Mouse (Mus musculus) myocyte (in vitro differentiated cells): Measurements from ENCODE around the gene Plekhg6. TPM values are rescaled to one million over a fixed set of nuclear protein-coding genes. Genes with fewer than 3 reads are reported as not detected.

Experiments used
- H3K27me3 ChIP-seq: one replicate; pipeline ENCODE4 v1.6.1; 2011; ENCODE audit not compliant: control insufficient read depth, insufficient read depth, insufficient read length
- H3K36me3 ChIP-seq: one replicate; pipeline ENCODE4 v1.6.1; 2011; ENCODE audit not compliant: control insufficient read depth, insufficient read depth
- H3K4me2 ChIP-seq: one replicate; pipeline ENCODE4 v1.6.1; 2011; ENCODE audit warnings: low read depth, control low read depth
- H3K4me3 ChIP-seq: one replicate; pipeline ENCODE4 v1.5.1; 2011; ENCODE audit warnings: mild to moderate bottlenecking, control low read depth, moderate library complexity
- H3K79me2 ChIP-seq: one replicate; pipeline ENCODE4 v1.6.1; 2011; ENCODE audit not compliant: control insufficient read depth, insufficient read depth
- H3ac ChIP-seq: one replicate; pipeline ENCODE4 v1.6.1; 2011; ENCODE audit not compliant: control insufficient read depth, insufficient read length
- CEBPB ChIP-seq: IDR thresholded peaks from 2 replicates; pipeline ENCODE4 v1.6.1; 2011; ENCODE audit warnings: mild to moderate bottlenecking, moderate library complexity; ENCODE audit not compliant: poor library complexity, insufficient read depth, severe bottlenecking
- E2F4 ChIP-seq: IDR thresholded peaks from one replicate; pipeline ENCODE4 v1.6.1; 2011; ENCODE audit warnings: mild to moderate bottlenecking, control low read depth, moderate library complexity; ENCODE audit not compliant: insufficient read depth
- MAX ChIP-seq: IDR thresholded peaks from one replicate; pipeline ENCODE4 v1.6.1; 2011; ENCODE audit warnings: low read depth, mild to moderate bottlenecking, control low read depth
- MYOD1 ChIP-seq, 3 experiments: IDR thresholded peaks; one replicate each; pipeline ENCODE4 v1.6.1; 2011; ENCODE audit warnings: control low read depth in 2 of 3, low read depth in 2 of 3, mild to moderate bottlenecking in 2 of 3, moderate library complexity in 1 of 3; ENCODE audit not compliant: insufficient read length in 2 of 3, control insufficient read depth in 1 of 3
- MYOG ChIP-seq, 3 experiments: IDR thresholded peaks; one replicate each; pipeline ENCODE4 v1.6.1; 2011; ENCODE audit warnings: control low read depth in 2 of 3, low read depth in 2 of 3, mild to moderate bottlenecking in 2 of 3; ENCODE audit not compliant: insufficient read length in 2 of 3, control insufficient read depth in 1 of 3, insufficient read depth in 1 of 3
- POLR2A ChIP-seq: IDR thresholded peaks from one replicate; pipeline ENCODE4 v1.6.1; 2011; ENCODE audit warnings: low read depth, mild to moderate bottlenecking, control low read depth, moderate library complexity; ENCODE audit not compliant: insufficient read length
- POLR2AphosphoS2 ChIP-seq: IDR thresholded peaks from one replicate; pipeline ENCODE4 v1.6.1; 2011; ENCODE audit warnings: low read depth, control low read depth; ENCODE audit not compliant: insufficient read length
- REST ChIP-seq: IDR thresholded peaks from one replicate; pipeline ENCODE4 v1.6.1; 2011; ENCODE audit warnings: mild to moderate bottlenecking, control low read depth, moderate library complexity; ENCODE audit not compliant: insufficient read depth, insufficient read length
- SRF ChIP-seq: IDR thresholded peaks from one replicate; pipeline ENCODE4 v1.6.1; 2011; ENCODE audit warnings: low read depth; ENCODE audit not compliant: control insufficient read depth, insufficient read length
- TCF12 ChIP-seq: IDR thresholded peaks from one replicate; pipeline ENCODE4 v1.6.1; 2011; ENCODE audit warnings: mild to moderate bottlenecking, control low read depth; ENCODE audit not compliant: poor library complexity, insufficient read depth, severe bottlenecking
- TCF3 ChIP-seq: IDR thresholded peaks from one replicate; pipeline ENCODE4 v1.6.1; 2011; ENCODE audit warnings: low read depth, control low read depth; ENCODE audit not compliant: insufficient read length
- USF1 ChIP-seq: IDR thresholded peaks from one replicate; pipeline ENCODE4 v1.6.1; 2011; ENCODE audit warnings: low read depth, mild to moderate bottlenecking, control low read depth, moderate library complexity
- polyA plus RNA-seq: library from polyadenylated mRNA; unstranded; fragments of >200 nt; fragmentation: generic; extraction: Trizol; gene quantifications from one replicate; pipeline ENCODE4 v1.2.1, GENCODE M21; 2012; ENCODE audit warnings: missing spikeins

Gene Plekhg6
- polyA plus RNA-seq, 1 experiment: 0.14 TPM

- Histone ChIP-seq H3K36me3 (no peaks in the 10 kb centered on the region), H3K4me3 (no peak overlapping the region), H3K4me2 (no peak overlapping the region)
Observed at GRCm38 (mm10) chr6:125418744-125419143, 38.2 kb upstream of the Plekhg6 start.

GRCm38 (mm10) chr6:125413326-125413725 lies 32.7 kb upstream of the Plekhg6 start:
- no peak for TF ChIP-seq MYOD1 (IDR thresholded peaks at IDR 0.05; ENCODE audit: control insufficient read depth in 1 of 3, insufficient read length in 2 of 3, low read depth in 2 of 3)
- TF ChIP-seq TCF3: no peak
- TF ChIP-seq CEBPB: no peak
- no peak for TF ChIP-seq MYOG (IDR thresholded peaks at IDR 0.05; ENCODE audit: control insufficient read depth in 1 of 3, insufficient read depth in 1 of 3, insufficient read length in 2 of 3, low read depth in 2 of 3)
- no peak for TF ChIP-seq POLR2AphosphoS2
- TF ChIP-seq SRF: no peak
- no peak for TF ChIP-seq MAX
- TF ChIP-seq USF1: no peak
- no peak for TF ChIP-seq POLR2A
- TF ChIP-seq REST: no peak
- TF ChIP-seq TCF12: no peak
- no peak for TF ChIP-seq E2F4
- Histone ChIP-seq H3K4me2 (peak overlapping the region; percentile 36), H3K36me3 (no peaks in the 10 kb centered on the region), H3K79me2 (no peaks in the 10 kb centered on the region), H3K27me3 (no peaks in the 10 kb centered on the region), H3K4me3 (no peak overlapping the region), H3ac (no peak overlapping the region)

More at GRCm38 (mm10) chr6:125418744-125419143, 38.2 kb upstream of the Plekhg6 start:
- Histone ChIP-seq H3K27me3 (no peaks in the 10 kb centered on the region), H3K79me2 (no peaks in the 10 kb centered on the region), H3ac (no peak overlapping the region)
- TF ChIP-seq TCF3 (no peak), MAX (no peak), E2F4 (no peak), MYOD1 (IDR thresholded peaks at IDR 0.05; ENCODE audit: control insufficient read depth in 1 of 3, insufficient read length in 2 of 3, low read depth in 2 of 3) (no peak), USF1 (no peak), POLR2A (no peak), MYOG (IDR thresholded peaks at IDR 0.05; ENCODE audit: control insufficient read depth in 1 of 3, insufficient read depth in 1 of 3, insufficient read length in 2 of 3, low read depth in 2 of 3) (no peak), SRF (no peak)

- no peak for TF ChIP-seq SRF
- no peak for TF ChIP-seq MAX
- TF ChIP-seq TCF12: no peak
- no peak for TF ChIP-seq CEBPB
- TF ChIP-seq POLR2A: no peak
- TF ChIP-seq MYOD1 (IDR thresholded peaks at IDR 0.05; ENCODE audit: control insufficient read depth in 1 of 3, insufficient read length in 2 of 3, low read depth in 2 of 3): no peak
- TF ChIP-seq TCF3: no peak
- no peak for TF ChIP-seq REST
- no peak for TF ChIP-seq MYOG (IDR thresholded peaks at IDR 0.05; ENCODE audit: control insufficient read depth in 1 of 3, insufficient read depth in 1 of 3, insufficient read length in 2 of 3, low read depth in 2 of 3)
- TF ChIP-seq POLR2AphosphoS2: no peak
- no peak for TF ChIP-seq USF1
- no peak for TF ChIP-seq E2F4
- Histone ChIP-seq H3K79me2 (no peaks in the 10 kb centered on the region), H3K4me2 (no peak overlapping the region), H3K4me3 (no peak overlapping the region), H3ac (no peak overlapping the region), H3K36me3 (no peaks in the 10 kb centered on the region), H3K27me3 (no peaks in the 10 kb centered on the region)
Observed at GRCm38 (mm10) chr6:125411661-125412060, 31.1 kb upstream of the Plekhg6 start.

- H3K79me2 ChIP-seq: no peaks in the 10 kb centered on the region
- no peak overlapping the region for H3K4me3 ChIP-seq
- H3K27me3 ChIP-seq: no peaks in the 10 kb centered on the region
- peak overlapping the region; percentile 28 for H3K4me2 ChIP-seq
- H3ac ChIP-seq: no peak overlapping the region
- no peak for TF ChIP-seq POLR2AphosphoS2
- TF ChIP-seq CEBPB: peak; percentile 94
- H3K36me3 ChIP-seq: no peaks in the 10 kb centered on the region
Observed at GRCm38 (mm10) chr6:125410995-125411547, 30.5 kb upstream of the Plekhg6 start.

GRCm38 (mm10) chr6:125410551-125410950 lies 30.0 kb upstream of the Plekhg6 start:
- Histone ChIP-seq H3K36me3 (no peaks in the 10 kb centered on the region), H3ac (no peak overlapping the region), H3K4me3 (no peak overlapping the region), H3K79me2 (no peaks in the 10 kb centered on the region), H3K4me2 (peak overlapping the region; percentile 28), H3K27me3 (no peaks in the 10 kb centered on the region)
- no peak for TF ChIP-seq TCF3

GRCm38 (mm10) chr6:125407657-125408056 lies 27.1 kb upstream of the Plekhg6 start:
- TF ChIP-seq CEBPB (no peak), MYOD1 (IDR thresholded peaks at IDR 0.05; ENCODE audit: control insufficient read depth in 1 of 3, insufficient read length in 2 of 3, low read depth in 2 of 3) (no peak), POLR2AphosphoS2 (no peak), TCF12 (no peak), E2F4 (no peak), TCF3 (no peak), USF1 (no peak), SRF (no peak), MYOG (IDR thresholded peaks at IDR 0.05; ENCODE audit: control insufficient read depth in 1 of 3, insufficient read depth in 1 of 3, insufficient read length in 2 of 3, low read depth in 2 of 3) (no peak), POLR2A (no peak), MAX (no peak), REST (no peak)

More at GRCm38 (mm10) chr6:125407657-125408056, 27.1 kb upstream of the Plekhg6 start:
- H3K4me2 ChIP-seq: no peak overlapping the region
- no peak overlapping the region for H3ac ChIP-seq
- no peaks in the 10 kb centered on the region for H3K79me2 ChIP-seq
- no peaks in the 10 kb centered on the region for H3K27me3 ChIP-seq
- H3K4me3 ChIP-seq: no peak overlapping the region
- H3K36me3 ChIP-seq: no peaks in the 10 kb centered on the region
